24 mouse cellular contexts compared by ENCODE assay signal in genomic region chr17:47845609-47846008, GRCm38 (mm10).
"Had no signal": no experiment of that assay in that cellular context is flagged by ENCODE, and none has a peak within 500 bp of the region (broad histone marks: within the 10 kb centered on the region; RNA-seq: fewer than 3 reads in every experiment).

No protein-coding gene starts in this region.

- H3K4me3 ChIP-seq: heart, embryonic 12.5 days; hindbrain, embryonic 13.5 days; hindbrain, embryonic 15.5 days; kidney, embryonic 15.5 days; limb, embryonic 13.5 days; limb, embryonic 15.5 days had no signal

- H3K9ac ChIP-seq: heart, embryonic 12.5 days; hindbrain, embryonic 13.5 days; hindbrain, embryonic 15.5 days; kidney, embryonic 15.5 days; limb, embryonic 13.5 days; limb, embryonic 15.5 days; liver, embryonic 14.5 days had no signal

- H3K4me1 ChIP-seq: hindbrain, embryonic 13.5 days; hindbrain, embryonic 15.5 days had no signal

- DNase-seq: gastrocnemius, postnatal 14 days; gastrocnemius, postnatal 36 days; heart, adult 18-20 months; heart, postnatal 14 days; heart, postnatal 36 days; kidney, adult 11 months; kidney, adult 2 months; kidney, adult 9 months; kidney, postnatal 14 days; kidney, postnatal 36 days; layer of hippocampus, adult 9-11 months; layer of hippocampus, postnatal 36 days; left cerebral cortex, postnatal 4 days; lung, adult 18-20 months had no signal

- H3K4me2 ChIP-seq: heart, embryonic 12.5 days; hindbrain, embryonic 13.5 days; hindbrain, embryonic 15.5 days; kidney, embryonic 15.5 days; limb, embryonic 13.5 days; limb, embryonic 15.5 days had no signal

- ATAC-seq: hindbrain, postnatal 0 days; intestine, embryonic 16.5 days had no signal

- H3K36me3 ChIP-seq: heart, embryonic 12.5 days; hindbrain, embryonic 13.5 days; hindbrain, embryonic 15.5 days; kidney, embryonic 15.5 days; limb, embryonic 13.5 days; limb, embryonic 15.5 days had no signal

- H3K9me3 ChIP-seq: hindbrain, embryonic 13.5 days; hindbrain, embryonic 15.5 days; kidney, embryonic 15.5 days; limb, embryonic 13.5 days; limb, embryonic 15.5 days had no signal

- H3K27me3 ChIP-seq: heart, embryonic 12.5 days; hindbrain, embryonic 15.5 days; limb, embryonic 13.5 days; limb, embryonic 15.5 days had no signal

- H3K27ac ChIP-seq: hindbrain, embryonic 13.5 days; hindbrain, embryonic 15.5 days; hindbrain, postnatal 0 days; kidney, embryonic 15.5 days; kidney, postnatal 0 days; limb, embryonic 13.5 days; limb, embryonic 15.5 days; liver, embryonic 14.5 days had no signal
